Mouse (Mus musculus): ENCODE results near the gene Pard3b. TPM values are rescaled to one million over a fixed set of nuclear protein-coding genes. Genes with fewer than 3 reads are reported as not detected.

Gene Pard3b
- polyA plus RNA-seq, 1 experiment: 2.0 TPM

- DNase-seq (ENCODE audit: low read depth): no peak
These were observed 286.9 kb downstream of the Pard3b start for GRCm38 (mm10) chr1:61925541-61925940.

DNA sequence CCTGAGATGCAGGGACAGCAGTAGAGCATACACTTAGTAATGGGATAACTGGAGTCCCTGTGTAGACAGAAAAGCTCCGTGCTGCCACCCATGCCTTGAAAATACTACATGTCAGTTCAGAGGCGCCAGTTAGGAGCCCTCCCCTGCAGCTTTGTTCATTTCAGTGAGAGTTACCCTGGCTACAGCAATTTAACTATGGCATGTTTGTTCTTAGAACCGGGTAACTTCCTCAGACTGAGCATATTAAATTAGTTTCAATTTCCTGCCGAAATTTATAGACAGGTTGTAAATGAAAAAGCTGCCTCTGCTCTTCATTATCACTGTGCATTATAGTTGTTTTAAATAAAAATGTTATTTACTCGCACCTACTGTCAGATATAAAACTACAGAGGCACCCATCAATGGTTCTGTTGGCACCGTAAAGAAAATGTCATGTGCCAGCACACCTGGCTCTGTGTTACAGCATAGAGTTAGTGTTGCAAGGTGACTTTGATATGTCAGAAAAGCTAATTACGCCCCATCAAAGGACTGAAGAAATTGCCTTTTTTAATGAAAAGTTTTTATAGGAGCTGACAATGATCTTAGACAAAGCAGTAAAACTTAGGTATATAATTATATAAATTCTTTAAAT, 289.6 kb downstream of the Pard3b start:
- no peak for DNase-seq (ENCODE audit: low read depth)

- DNase-seq (ENCODE audit: low read depth): no peak
These were observed 294.9 kb downstream of the Pard3b start for GRCm38 (mm10) chr1:61933574-61933973.

- no peak for DNase-seq (ENCODE audit: low read depth)
These were observed 296.1 kb downstream of the Pard3b start for GRCm38 (mm10) chr1:61934760-61935159.

DNA sequence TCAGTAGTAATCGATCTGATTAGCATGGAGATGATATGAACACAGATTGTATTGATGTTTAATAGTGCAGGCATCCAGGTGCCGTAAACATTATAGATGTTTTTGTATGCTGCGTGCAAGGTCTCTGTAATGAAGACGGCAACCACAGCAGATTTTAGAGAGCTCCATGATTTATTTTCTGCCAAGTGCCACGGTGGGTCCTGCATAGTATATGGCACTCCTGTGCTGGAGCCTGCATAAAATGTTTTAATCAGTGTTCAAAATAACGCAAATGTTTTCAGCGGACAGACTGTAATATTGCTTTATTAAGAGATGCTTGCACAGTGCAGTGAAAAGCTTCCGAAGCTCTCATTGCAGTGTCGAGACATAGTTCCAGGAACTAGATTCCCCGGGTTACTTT, 301.3 kb downstream of the Pard3b start:
- no peak for DNase-seq (ENCODE audit: low read depth)

DNA sequence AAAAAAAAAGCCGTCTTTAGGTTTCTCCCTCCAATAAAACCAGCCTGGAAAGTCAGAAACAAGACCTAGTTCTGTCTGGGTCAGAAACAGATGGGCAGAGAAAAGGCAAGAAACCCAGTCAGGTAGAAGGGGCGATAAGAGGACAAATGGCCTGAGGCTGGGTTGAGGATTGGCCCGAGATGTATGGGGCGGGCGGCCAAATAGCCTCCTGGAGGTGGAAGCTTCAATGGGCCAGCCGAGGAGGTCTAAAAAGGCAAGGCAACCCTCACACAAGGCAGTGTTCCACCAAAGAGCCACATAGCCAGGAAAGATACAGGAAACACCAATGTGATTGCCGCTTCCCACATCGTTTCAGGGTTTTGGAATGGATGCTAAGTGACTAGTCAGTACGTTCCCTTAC, 322.9 kb downstream of the Pard3b start:
- DNase-seq (ENCODE audit: low read depth): no peak

DNA sequence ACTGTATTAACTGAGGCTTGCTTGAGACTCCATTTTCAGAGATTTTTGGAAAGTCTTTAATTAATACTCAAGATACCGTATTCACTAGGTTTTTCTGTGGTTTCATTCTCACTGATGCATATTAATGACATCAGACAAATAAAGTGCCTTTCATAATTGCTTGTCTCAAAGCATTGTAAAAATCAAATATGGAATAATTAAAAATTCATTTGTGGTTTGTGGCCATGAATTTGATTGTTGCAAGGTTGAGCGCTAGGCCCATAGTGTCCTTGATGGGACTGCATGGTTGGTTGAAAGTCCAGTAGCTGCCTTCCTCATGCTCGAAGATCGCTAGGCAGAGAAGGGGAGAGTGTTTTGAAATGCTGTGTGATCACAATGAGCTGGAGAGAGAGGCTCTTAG, 323.9 kb downstream of the Pard3b start:
- no peak for DNase-seq (ENCODE audit: low read depth)

GRCm38 (mm10) chr1:61967124-61967523, 328.5 kb downstream of the Pard3b start:
- DNase-seq (ENCODE audit: low read depth): no peak

DNA sequence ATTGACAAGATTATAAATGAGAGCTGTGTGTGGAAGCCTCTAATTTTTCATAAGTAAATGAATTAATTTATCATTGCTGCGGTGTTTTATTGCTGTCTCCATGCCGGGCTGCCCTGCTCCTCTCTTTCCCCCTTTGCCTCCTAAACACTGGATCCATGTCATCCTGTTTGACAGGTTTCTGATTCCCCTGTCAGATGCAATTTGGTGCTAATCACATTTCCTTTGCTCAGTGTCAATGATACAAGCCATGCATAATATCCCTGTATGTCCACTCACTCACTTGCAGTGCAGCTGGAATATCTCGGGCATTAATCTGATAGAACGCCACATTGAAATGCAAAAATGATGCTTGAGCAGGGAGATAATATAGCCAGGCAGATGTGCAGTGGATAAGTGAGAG, 329.2 kb downstream of the Pard3b start:
- DNase-seq (ENCODE audit: low read depth): no peak

DNA sequence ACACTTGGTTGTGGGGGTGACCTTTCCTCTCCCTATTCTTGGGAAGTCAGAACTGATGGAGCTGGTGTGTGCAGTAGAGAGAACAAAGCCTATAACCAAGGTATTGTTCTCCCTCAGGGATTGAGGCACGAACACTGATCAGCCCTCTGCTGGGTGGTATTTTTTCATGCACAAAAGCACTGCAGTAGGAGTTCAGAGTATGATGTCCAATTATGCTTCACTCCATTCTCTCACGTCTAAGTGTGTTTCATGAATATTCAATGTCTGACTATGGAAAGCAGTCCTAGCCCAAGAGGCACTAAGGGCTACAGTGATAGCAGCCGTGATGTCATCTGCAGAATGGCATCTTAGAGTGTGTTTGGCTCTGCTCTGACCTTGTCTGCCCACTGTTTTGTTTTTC, 359.1 kb downstream of the Pard3b start:
- no peak for DNase-seq (ENCODE audit: low read depth)

DNA sequence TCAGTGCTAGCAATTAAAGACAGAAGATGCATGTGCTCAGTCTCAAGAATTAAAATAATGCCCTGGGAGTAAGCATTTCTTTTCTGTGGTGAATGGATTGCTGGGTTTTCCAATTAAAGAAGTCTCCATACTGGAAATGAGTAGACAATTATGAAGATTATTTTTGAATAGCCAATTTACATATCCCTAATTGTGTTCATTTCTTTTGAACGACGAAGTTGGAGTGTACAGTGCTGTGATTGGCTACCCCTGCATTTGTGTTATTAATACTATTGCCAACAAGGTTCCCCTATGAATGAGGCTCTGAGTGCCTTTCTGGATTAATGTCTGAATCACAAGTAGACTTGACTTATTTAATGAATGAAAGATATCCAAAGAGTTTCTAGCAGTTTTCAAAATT, 370.2 kb downstream of the Pard3b start:
- no peak for DNase-seq (ENCODE audit: low read depth)

- DNase-seq (ENCODE audit: low read depth): no peak
These were observed 373.1 kb downstream of the Pard3b start for GRCm38 (mm10) chr1:62011712-62012111.

- no peak for DNase-seq (ENCODE audit: low read depth)
These were observed 378.1 kb downstream of the Pard3b start for GRCm38 (mm10) chr1:62016536-62017300.

DNA sequence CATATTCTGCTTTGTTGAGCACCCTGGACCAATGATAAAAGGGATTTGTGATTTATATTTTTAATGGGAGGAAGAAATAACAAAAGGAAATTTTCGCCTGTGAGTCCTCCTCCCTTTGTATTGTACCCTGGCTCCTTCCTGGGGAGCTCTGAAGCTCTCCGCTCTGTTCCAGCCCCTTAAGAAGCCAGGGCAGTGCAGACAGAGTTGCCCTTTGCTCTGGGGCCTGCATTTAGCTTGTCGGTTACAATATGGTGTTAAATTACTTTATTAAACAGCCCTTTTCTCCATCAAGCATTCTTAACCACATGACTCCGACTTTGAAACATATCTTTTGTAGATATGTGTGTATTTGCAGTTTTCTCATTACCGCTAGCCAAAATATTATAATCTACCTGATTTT, 379.7 kb downstream of the Pard3b start:
- DNase-seq (ENCODE audit: low read depth): no peak

DNA sequence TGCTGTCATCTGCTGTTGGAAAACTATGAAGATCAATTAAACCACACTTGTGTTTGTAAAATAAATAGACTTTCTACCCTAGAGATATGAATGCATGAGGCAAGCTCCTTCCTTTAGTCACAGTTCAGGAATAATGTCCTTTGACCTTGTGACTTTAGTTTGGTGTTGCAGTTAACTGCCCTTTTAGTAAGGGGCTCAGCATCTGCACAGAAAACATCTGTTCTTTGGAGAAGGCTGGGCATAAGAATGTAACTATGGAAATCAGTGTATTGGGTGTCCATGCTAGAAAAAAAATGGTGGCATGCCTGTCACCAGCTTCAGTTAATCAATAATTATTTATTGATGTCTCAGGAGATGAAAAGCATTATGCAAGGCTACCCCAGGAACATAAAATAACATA, 381.1 kb downstream of the Pard3b start:
- DNase-seq (ENCODE audit: low read depth): no peak

GRCm38 (mm10) chr1:62041718-62042117, 403.1 kb downstream of the Pard3b start:
- no peak for DNase-seq (ENCODE audit: low read depth)

DNA sequence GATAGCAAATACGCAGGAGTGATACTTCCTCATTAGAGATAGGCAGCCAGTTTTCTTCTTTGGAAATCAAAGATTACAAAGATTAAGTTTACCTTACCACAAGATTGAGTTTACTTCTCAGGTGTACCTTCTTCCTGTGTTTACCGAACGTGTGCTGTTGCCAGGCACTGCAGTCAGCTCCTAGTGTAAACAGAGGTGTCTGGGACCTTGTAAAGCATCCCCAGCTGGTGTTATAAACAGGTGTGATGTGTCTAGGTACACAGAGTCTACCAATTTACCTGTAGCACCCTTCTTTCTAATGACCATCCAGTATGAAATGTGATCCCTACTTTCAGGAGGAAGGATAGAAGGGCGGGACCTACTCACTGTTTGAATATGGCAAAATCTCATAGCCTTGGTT, 410.0 kb downstream of the Pard3b start:
- no peak for DNase-seq (ENCODE audit: low read depth)

DNA sequence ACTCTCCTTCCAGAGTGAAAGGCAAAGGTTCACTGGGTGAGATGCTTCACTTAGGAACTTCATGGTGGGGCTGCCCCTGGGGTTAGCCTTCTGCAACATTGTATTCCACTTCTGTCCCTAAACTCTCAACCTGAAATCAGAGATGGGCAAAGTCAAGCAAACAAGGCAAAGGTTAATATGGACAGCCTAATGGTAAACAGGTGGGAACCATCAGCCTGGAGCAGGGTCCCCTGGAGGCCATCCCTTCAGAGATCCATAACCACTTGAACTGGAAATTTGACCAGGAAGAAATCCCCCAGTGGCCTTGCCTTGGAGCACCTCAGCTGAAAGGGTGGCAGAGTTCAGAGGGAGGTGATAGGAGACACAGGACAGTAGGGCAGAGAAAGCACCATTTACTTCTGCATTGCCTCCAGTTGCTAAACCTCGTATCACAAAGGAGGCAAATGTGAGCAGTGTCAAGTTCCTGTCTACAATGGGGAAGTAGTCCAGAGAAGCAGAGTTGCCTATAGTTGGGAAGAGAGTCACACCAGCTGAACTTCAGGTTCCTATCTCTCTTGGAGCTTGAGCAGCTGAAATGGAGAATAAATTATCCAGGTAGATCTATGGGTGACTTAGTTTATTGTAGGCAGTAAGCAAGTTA, 412.7 kb downstream of the Pard3b start:
- no peak for DNase-seq (ENCODE audit: low read depth)

- DNase-seq (ENCODE audit: low read depth): peak; percentile 71
These were observed 414.6 kb downstream of the Pard3b start for GRCm38 (mm10) chr1:62053167-62053638.

- peak; percentile 30 for DNase-seq (ENCODE audit: low read depth)
These were observed 416.7 kb downstream of the Pard3b start for GRCm38 (mm10) chr1:62055280-62055679.

- no peak for DNase-seq (ENCODE audit: low read depth)
These were observed 432.0 kb downstream of the Pard3b start for GRCm38 (mm10) chr1:62070617-62071016.

GRCm38 (mm10) chr1:62071139-62071538, 432.5 kb downstream of the Pard3b start:
- no peak for DNase-seq (ENCODE audit: low read depth)

DNA sequence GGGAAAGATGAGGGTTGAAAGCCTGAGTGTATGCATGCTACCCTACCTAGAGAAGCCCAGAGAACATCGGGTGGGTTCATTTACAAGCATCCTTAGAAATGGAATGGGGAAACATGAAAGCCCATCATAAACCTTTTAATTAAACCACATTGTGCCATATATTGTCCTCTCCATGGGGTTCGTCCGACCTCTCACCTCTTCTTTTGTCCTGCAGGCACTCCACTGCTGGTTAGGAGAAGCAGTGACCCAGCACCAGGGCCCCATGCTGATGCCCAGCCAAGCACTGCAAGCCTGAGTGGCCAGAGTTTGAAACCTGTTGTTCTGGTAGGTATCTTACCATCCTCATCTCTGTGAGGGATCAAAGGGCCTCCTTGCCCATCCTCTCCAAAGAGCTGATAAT, 437.5 kb downstream of the Pard3b start:
- DNase-seq (ENCODE audit: low read depth): no peak
